Mouse (Mus musculus): ENCODE measurements at regions not wholly inside any gene's neighbourhood (a gene's known extent, or its start where the extent isn't known, plus 50 kb on each side); places are given as distances from the start of the nearest gene placed in this dataset.

GRCm38 (mm10) chr13:107074917-107075316 lies 53.0 kb upstream of the Kif2a start:
- ATAC-seq (replicated peaks in 1 of 2; ENCODE audit: insufficient read depth in 1 of 2, low FRiP score in 2 of 2, low TSS enrichment in 1 of 2, low read depth in 1 of 2, poor library complexity in 2 of 2, severe bottlenecking in 2 of 2) = no peak

DNA sequence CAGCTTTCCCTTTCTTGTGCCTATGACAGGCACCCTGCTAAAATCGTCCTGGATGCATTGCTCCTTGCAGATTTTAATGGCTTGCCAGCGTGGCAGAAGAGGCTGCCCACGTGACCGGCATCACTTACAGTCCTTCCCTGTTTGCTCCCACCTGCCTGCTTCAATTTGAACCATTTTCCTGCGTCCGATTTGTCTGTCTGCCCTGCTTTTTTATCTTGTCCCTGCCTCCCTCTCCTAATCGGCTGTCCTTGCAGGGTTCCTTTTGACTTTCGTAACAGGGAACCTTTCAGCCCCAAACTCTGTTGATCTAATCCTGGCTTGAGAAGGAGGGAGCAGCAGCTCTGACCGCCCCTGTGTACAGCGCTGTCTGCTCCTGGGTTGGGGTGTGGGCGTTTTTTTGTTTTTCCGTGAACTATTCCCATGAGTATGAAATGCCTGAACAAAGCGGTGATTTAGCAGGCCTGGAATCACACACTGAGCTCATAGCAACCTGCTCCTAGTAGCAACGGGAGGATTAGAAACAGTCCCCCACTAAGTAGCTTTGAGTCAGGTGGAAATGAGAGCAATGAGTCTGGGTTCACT lies 51.2 kb upstream of the Kif2a start:
- no peak for ATAC-seq (replicated peaks in 1 of 2; ENCODE audit: insufficient read depth in 1 of 2, low FRiP score in 2 of 2, low TSS enrichment in 1 of 2, low read depth in 1 of 2, poor library complexity in 2 of 2, severe bottlenecking in 2 of 2)

GRCm38 (mm10) chr13:107072345-107073038 lies 50.6 kb upstream of the Kif2a start:
- ATAC-seq (replicated peaks in 1 of 2; ENCODE audit: insufficient read depth in 1 of 2, low FRiP score in 2 of 2, low TSS enrichment in 1 of 2, low read depth in 1 of 2, poor library complexity in 2 of 2, severe bottlenecking in 2 of 2) = no peak
